Mouse (Mus musculus) B cell, adult 2 months (primary cell): Measurements from ENCODE around the gene Haghl.

Experiments used
- DNase-seq, 2 experiments: peaks; one replicate each; pipeline ENCODE4 v3.0.0; 2022

Gene Haghl

DNA sequence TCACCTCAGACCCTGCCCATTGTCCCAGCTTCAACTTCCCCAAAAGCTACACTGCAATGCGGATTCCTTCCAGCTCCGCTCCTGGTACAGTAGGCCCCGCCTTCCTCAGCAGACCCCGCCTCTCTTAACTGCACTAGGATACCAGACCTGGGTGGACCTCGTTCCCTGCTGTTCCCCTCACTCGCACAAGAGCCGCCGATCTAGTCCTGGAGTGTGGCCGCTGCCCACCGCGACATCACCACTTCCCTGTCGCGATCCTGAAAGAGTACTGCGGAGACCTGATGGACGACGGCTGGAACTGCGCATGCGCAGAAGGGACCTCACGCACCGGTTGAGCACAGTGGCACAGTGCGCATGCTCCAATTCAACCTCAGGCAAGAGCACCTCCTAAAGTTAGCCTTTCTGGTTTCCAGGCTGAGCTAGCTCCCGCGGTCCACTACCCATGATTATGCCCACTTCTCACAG, at the start of gene Haghl:
TSS of gene Haghl (minus strand) at position 393 of the 465 bp plus-strand sequence.
- peak; percentile 93 to 94 for DNase-seq

DNA sequence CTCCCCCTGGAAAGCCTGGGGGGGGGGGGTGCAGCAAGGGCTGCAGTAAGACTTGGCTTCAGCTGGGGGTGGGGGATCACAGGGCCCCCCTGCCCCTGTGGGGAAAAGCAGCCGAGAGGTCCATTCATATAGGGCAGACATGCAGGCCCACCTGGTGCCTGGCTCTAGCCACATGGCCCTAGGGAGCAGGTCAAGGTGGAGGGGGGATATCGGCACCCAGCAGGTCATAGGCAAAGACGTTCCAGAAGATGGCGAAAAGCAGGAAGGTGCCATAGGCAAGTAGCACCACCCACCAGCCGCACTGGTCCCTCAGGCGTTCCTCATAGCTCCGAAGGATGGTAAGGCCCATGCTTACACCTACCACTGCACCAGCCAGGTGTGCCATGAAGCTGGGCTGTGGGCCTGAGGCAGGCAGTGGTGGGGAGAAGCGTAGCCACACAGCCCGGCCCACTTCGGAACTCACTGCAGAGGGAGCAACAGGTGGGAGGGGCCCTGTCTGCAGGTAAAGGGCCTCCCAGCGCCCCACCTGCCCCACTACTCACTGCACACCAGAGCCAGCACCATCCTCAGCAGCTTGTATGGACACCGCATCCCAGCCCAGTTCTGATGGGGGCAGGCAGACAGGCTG, 49.2 kb upstream of the Haghl start:
- DNase-seq, result no peak

DNA sequence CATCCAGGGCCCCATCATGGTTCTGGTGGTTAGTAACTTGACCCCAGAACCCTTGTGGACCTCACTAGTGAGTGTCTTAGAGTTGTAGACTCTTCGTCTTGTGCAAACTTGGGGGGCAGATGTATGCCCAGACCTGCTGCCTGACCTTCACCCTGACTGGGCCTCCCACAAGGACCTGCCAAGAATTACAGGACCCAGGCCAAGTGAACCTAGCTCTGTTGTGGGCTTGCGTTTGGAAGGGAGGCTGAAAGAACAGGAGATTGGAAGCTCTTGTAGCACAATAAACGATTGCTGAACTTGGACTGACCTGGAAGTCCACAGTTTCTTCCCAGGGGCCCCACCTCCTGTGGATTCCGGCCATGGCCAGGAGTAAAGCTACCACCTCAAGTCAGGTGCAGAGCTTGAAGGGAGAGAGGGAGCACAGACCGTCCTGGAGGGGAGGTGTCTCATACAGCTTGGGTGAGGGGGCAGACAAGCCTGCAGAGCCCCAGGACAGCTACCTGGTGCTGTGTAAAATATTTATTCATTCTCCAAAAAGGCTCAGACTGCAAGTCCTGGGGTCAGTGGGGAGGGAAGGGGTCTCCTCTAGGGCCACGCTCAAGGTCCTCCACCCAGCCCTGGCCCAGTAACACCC, 48.6 kb upstream of the Haghl start:
- DNase-seq, result no peak

DNA sequence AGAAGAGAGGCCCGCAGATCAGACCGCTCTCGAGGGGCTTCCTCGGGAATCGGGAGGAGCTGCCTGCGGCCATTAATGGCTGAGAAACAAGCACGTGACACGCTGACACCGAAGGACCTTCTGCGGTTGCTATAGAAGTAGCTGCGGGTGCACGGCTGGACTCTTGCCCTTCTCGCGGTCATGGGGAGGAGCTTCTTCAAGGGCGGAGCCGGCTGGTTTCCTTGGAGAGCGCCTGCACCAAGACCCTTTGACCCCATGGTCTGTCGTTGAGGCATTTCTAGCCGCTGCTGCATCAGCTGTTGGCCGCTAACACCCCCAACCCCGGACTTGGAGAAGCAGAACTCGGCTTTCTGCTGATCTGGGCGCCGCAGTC, 47.8 kb upstream of the Haghl start, which contains the start of gene Stub1:
TSS of gene Stub1 (minus strand) at position 114 of the 373 bp plus-strand sequence.
- DNase-seq, result no peak

DNA sequence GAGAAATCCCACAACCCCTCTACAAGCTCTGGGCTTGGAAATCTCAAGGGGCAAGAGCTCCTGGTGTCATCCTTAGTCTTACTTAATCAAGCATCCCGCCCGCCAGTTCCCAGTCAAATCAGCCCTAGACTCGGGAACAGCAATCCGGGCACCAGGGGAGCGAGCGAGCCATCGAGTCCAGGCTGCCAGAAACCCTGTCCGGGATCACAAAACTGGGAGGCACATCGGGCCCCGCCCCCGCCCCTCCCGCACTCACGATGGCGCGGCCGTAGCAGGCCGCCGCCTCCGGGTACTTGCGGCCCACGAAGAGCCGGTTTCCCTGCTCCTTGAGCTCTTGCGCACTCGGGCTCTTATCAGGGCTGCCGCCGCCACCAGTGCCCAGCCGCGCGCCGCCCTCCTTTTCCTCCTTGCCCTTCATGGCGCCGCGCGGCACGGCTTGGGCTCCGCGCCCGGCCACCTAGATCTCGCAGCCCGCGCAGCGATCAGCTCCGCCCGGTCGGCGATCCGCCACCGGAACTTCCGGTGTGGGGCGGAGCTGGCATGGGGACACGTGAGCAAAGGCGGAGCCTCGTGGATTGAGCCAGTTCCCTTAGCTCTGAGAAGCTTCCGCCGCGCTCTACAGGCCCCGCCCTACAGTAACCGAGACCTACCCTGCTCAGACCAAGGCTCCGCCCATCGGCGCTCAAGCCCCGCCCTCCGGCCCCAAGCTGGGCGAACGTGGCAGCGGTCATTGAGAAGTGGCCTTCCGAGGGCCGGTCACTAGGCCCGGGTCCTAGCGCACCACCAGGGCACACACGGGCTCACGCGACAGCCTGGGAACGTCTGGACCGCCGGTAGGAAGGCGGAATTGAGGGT, 47.2 kb upstream of the Haghl start:
- peak; percentile 98 for DNase-seq

GRCm38 (mm10) chr17:25831451-25832281, 46.2 kb upstream of the Haghl start:
- no peak for DNase-seq

DNA sequence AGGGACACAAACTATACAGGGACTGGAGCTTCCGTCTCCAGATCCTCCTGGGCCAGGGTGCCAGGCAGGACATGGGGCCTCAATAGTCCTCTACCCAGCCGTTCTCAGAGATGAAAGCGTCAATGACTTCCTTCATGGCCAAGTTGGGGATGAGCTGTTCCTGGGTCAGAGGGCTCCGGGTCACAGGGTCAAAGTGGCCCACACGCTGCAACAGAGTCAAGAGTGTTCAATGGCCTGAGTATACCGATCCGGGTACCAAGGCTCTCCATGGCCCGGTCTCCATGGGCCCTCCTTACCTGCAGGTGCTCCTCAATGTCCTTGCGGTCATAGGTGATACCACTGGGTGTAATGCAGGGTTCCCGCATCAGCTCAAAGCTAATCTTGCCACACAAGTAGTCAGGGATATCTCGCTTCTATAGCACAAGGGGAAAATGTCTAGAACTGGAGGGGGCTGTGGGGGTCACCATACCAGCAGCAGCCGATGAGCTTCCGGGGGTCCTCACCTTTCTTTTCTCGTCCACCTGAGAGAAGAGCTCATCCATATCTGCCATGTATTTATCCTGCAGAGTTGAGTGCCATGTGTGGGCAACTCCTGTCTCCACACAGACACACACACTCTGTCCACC, 45.4 kb upstream of the Haghl start:
- no peak for DNase-seq

DNA sequence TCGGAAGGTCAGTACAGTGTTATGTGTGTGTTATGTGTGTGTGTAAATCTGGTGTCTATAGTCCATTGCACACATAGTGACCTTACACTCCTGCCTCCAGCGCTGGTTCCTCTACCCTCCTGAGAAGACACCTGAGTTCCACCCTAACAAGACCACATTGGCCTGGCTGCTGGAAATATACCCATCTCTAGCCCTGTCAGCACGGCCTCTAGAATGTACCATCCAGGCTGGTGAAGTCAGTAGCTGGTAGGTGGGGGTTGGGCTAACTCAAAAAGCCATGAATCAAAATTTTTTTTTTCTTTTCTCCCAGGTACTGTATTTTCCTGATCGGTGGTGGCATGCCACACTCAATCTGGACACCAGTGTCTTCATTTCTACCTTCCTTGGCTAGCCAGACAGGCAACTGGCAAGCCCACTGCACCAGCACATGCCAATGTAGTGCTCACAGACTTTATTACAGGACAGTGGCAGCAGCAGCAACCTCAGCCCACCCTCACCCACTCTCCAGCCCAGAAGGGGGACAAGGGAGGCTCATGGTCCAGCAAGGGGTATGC, 44.8 kb upstream of the Haghl start:
- no peak for DNase-seq

DNA sequence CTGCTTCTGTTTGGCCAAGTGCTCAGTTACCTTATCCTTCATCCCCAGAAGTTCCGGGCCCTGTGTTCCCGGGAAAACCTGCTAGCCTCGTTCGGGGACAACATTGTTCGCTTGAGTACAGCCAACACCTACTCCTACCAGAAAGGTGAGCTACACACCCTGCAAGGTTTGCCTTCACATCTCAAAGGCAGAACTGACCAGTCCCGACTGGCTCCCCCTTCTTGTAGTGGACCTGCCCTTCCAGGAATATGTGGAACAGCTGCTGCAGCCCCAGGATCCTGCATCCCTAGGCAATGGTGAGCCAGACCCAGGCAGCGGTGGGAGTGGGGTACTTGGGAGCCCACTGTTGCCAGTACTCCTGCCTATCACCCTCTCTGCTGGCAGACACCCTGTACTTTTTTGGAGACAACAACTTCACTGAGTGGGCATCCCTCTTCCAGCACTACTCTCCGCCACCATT, 44.1 kb upstream of the Haghl start:
- no peak for DNase-seq

- peak; percentile 70 to 71 for DNase-seq
These were observed 43.5 kb upstream of the Haghl start, which contains the start of gene Jmjd8 for GRCm38 (mm10) chr17:25828712-25829557. TSS of gene Jmjd8 (plus strand) at chr17:25828867.

DNA sequence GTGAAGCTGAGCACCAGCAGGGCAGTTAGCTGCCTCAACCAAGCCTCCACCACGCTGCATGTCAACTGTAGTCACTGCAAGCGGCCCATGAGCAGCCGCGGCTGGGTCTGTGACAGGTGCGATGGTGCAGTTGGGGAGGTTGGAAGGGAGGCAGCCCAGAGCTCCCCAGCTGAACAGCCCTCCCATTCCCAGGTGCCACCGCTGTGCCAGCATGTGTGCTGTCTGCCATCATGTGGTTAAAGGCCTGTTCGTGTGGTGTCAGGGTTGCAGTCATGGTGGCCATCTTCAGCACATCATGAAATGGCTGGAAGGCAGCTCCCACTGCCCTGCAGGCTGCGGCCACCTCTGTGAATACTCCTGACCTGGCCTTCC, 42.7 kb upstream of the Haghl start:
- no peak for DNase-seq

DNA sequence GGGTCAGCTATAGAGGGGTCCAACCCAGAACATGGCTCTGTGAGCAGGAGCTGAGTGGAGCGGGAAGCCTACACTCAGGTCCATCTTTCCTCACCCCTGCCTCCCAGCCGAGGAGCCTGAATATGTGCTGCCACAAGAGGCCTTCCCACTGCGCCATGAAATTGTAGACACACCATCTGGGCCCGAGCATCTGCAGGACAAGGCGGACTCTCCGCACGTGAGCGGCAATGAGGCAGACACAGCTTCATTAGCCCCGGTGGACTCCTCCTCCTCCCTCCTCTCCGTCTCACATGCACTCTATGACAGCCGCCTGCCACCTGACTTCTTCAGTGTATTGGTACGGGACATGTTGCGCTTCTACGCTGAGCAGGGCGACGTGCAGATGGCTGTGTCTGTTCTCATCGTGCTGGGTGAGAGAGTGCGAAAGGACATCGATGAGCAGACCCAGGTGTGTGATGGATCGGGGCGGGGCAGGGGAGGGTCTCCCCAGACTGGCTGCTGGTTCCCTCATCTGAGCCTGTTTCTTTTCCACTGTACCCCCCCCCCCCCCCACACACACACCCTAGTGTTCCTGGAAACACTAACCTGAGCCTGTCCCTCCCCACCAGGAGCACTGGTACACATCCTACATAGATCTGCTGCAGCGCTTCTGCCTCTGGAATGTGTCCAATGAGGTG, 42.2 kb upstream of the Haghl start:
- DNase-seq, result no peak

DNA sequence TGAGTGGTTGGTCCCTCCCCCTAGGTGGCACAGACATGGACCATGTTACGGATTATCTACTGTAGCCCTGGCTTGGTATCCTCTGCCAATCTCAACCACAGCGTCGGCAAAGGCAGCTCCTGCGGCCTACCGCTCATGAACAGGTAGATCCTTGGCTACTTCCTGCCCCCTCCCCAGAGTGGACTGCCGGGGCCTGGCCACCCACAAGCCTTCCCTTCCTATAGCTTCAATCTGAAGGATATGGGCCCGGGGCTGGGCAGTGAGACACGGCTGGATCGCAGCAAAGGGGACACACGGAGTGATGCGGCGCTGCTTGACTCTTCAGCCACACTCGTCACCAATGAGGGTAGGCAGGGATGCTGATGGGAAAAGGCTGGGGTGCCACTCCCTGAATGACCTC, 41.5 kb upstream of the Haghl start:
- DNase-seq, result no peak

DNA sequence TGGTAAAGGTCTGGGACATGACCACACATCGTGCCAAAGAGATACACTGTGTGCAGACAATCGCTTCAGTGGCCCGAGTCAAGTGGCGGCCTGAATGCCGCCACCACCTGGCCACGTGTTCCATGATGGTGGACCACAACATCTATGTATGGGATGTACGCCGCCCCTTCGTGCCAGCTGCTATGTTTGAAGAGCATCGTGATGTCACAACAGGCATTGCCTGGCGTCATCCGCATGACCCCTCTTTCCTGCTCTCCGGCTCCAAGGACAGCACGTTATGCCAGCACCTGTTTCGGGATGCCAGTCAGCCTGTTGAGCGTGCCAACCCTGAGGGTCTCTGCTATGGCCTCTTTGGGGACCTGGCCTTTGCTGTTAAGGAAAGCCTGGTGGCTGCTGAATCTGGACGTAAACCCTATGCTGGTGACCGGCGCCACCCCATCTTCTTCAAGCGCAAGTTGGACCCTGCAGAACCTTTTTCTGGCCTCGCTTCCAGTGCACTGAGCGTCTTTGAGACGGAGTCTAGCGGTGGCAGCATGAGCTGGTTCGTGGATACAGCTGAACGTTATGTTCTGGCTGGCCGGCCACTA, 40.6 kb upstream of the Haghl start:
- no peak for DNase-seq

GRCm38 (mm10) chr17:25825311-25825710, 39.8 kb upstream of the Haghl start:
- DNase-seq, result no peak

GRCm38 (mm10) chr17:25824362-25825142, 39.1 kb upstream of the Haghl start:
- DNase-seq, result no peak

DNA sequence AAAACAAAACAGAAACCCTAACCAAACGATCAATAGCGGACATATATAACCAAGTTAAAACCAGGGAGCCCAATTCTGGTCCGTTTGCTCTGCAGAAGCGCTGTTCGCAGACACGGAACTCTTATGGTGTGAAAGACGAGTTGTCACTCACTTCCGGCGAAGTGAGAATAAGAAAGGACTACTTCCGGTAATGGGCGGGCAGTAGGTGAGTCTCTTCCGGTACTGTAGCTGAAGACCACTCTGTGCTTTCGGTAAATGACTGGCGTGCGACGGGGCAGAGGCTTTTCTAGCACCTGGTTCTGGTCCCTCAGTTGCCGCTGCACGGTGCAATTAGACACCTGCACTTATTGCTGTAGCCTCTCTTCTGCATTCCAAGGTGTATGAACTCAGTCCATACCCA, 38.0 kb upstream of the Haghl start, which contains the start of gene Wdr24:
TSS of gene Wdr24 (plus strand) at position 176 of the 400 bp plus-strand sequence.
- peak; percentile 80 to 83 for DNase-seq

DNA sequence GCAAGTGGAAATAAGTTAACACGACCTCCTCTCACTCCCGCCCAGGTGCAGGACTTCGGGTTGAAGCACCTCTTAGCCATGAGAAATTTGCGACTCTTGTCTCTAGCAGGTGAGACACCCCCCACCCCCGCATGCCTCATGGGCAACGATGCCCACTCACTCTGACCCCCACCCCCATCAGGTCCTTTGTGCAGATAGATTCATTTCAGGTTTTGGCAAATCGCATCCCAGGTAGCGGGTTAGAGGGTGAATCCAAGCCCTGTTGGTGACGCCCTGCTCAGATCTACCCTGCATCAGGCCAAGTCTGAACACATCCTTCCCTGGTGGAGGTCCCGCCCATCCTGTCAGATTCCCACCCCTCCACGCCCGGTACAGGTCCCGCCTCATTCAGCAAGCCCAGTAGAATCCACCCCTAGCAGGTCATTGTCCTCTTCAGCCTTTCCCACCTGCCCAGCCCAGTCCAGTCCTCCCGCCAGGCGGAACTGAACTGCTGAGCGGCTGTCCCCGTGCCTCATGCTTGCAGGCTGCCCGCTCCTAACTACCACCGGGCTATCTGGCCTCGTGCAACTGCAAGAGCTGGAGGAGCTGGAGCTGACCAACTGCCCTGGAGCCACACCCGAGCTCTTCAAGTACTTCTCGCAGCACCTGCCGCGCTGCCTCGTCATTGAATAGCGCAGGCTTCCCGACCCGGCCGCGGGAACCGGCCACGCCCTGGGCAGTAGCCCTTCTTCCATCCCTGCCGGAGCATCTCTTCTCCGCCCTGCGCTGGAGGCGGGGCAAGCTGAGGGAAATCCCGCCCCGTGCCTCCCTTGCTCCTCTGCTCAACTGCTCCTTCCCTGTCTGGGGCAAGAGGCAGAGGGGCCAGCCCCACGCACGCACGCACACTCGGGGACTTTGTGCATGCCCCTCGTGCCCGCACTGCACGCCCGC, 33.6 kb upstream of the Haghl start:
- DNase-seq, result no peak
